Mouse (Mus musculus) ES-CJ7 (cell line): Measurements from ENCODE around the gene Cdc34.
A peak's percentile ranks its signal among the peaks of the same experiment; 100 is the strongest.
"Not testable (repeated sequence)": the region's sequence is repeated elsewhere in the genome, so short reads cannot be mapped to it uniquely, and the experiment has no call there.

Experiments
- DNase-seq: peaks from one replicate; pipeline ENCODE4 v3.0.0; 2011; ENCODE audit warnings: low read depth, low spot score

Gene Cdc34

DNA sequence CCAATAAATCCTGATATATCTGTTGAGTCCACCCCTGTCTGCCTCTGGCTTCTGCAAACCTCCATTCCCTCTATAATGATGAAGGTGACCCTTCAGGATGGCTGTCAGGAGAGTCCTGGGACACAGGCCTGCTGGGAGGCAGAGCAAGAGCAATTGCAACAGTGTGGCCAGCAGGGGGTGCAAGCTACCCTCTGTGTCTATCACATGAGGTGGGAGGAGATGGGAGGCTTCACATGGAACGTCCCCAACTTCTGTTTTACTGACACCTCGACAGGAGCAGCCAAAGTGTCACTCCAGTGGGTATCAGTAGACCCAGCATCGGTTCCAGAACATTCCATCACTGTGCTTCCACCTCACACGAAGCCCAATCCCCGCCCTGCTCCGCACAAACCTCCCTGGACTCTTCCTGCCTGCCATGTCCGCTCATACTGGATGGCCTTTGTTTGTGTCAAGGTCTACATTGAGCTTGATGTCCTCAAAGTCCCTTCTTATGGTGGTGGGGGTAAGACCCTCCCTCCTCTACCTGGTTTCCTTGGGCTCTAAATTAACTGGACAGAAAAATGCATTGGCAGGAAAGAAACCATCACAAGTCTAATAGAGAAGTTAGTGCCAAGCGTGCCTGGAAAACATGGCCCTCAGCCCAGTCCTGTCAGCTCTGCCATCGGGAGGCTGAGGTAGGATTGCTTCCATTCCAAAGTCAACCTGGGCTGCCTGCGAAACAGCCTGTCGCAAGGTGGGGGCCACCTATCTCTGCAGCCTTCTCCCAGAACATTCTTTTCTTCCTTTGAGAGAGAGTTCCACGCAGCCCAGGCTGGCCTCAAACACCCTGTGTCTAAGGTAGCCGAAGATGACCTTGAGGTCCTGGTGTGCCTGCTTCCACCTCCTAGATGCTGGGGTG lies 13.5 kb downstream of the Cdc34 start:
- peak; percentile 85 for DNase-seq

- DNase-seq: no peak
Observed at GRCm38 (mm10) chr10:79696129-79696651, 14.2 kb downstream of the Cdc34 start.

DNA sequence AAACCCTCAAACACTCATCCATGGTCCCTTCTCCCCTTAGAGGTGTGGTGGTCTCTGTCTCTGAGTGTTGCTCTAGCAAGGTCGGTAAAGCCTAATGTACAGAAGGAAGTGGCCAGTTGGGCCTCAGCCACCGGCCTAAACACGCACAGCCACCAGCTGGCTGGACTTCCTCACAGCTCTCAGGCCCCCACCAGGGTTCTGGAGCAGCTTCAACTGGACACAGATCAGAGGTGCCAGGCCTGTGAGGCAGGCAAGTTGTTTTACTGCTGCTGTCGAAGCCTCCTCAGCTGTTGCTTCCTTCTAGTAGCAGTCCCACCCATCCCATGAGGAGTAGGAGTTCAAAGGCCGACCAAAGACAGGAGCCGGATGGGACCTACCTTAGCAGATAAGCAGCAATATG lies 15.9 kb downstream of the Cdc34 start:
- no peak for DNase-seq

DNA sequence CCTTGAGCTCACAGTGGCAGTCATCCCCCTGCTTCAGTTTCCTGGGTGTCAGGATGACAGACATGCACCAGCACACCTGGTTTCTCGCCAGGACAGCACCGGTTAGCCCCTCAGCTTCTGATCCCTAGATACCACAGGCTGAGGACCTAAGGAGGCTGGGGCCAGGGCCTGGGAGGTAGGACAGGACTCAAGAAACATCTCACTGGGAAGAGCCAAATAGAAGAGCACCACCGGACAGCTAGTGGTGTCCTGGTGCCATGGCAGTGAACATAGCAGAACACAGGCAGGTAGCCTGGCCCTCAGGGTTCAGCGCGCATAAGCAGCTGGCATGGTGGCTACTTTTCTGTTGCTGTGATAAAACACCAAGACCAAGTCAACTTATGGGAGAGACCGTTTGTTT lies 16.5 kb downstream of the Cdc34 start:
- no peak for DNase-seq

DNA sequence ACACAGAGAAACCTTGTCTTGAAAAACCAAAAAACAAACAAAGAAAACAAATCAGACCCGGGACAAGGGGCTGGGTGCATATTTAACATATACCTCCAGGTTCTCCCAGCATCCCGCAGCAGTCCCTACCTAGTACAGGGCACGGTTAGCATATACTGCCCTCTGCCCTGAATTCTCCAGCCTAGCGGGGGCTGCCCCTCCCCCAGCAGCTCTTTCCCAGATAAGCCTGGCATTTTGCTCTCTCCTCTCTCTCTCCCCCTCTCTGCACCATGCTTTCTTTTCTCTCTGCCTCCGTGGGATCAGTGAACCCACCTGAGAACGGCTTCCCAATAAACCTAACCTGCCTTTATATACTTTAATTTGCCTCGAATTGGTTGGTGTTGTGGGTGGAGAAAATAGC lies 18.7 kb downstream of the Cdc34 start:
- no peak for DNase-seq

DNA sequence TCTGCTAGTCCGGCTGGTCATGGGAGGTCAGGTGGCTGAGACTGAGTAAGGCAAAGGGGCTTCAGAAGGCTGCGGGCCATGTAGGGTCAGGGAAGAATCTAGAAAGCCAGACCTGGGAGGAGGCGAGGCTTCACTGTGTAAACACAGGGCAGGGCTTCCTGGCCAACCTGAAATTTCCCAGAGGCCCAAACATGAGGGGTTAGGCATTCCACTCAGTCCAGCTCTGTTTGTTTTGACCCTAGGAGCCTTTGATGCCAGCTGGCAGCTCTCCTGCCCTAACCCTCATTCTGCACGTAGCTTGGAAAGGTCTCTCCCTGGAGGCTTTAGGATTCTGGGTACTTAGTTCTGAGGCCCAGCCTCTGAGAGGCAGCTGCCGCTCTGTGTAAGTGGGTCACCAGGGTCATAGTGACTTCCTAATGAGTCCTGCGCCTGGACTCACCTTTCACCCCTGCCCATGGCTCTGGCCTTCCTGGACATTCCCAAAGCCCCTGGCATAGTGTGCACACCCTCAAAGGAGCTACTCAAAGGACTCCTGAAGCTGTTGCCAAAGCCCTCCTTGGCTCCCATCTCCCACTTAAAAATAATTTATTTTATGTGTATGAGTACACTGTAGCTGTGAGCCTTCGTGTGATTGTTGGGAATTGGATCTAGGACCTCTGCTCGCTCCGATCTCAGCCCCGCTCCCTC lies 19.6 kb downstream of the Cdc34 start:
- no peak for DNase-seq

GRCm38 (mm10) chr10:79702970-79703369 lies 21.0 kb downstream of the Cdc34 start:
- not testable (repeated sequence) for DNase-seq

DNA sequence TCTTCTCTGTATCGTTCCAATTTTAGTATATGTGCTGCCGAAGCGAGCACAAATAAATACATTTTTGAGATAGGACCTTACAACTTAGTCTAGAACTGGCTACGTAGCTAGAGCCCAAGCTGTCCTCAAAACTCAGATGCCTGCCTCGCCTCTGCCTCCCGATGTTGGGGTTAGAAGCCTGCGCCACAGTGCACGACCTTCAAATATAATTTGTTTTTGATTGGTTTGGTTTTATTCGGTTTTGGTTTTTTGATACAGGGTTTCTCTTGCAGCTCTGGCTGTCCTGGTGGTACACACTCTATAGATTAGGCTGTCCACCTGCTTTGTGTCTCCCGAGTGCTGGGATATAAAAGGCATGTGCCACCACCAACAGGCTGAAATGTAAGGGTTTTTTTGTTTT lies 21.5 kb downstream of the Cdc34 start:
- no peak for DNase-seq

- DNase-seq: peak; percentile 99
Observed at GRCm38 (mm10) chr10:79704065-79704969, 22.3 kb downstream of the Cdc34 start, which contains the start of gene Bsg. Gene Bsg, plus strand, starts transcription at chr10:79704491.

- no peak for DNase-seq
Observed at GRCm38 (mm10) chr10:79704970-79705360, 23.0 kb downstream of the Cdc34 start.

GRCm38 (mm10) chr10:79705951-79706350 lies 24.0 kb downstream of the Cdc34 start:
- DNase-seq: no peak

DNA sequence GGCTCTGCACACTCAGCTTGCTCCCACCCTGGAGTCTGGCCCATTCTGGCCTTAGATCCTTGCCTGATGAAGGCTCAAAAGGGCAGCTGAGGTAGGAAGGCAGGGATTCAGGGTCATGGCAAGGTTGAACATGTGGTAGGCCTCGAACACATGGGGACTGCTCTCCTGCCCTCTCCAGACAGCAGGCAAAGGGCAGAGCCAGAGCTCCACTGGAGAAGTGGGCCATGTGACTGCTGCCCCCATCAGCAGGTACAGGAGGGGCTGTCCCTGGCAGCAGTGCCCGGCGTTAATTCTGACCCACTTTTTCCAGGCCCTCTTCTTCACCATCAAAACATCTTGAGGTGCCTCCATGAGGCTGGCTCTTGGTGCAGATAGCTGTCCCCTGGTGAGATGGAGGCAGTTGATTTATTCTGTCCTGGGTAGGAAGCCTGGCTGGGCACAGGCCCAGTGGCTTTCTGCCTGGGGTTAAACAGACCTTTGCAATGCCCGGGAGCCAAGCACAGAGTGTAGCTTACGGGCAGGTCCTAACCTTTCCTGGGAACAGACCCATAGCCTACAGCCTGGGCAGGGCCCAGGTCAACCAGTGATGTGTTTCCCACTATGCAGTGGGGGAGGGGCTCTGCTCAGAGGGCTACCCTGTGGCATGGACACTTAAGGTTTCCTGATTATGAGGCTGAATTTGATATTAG lies 24.6 kb downstream of the Cdc34 start:
- DNase-seq: no peak

- no peak for DNase-seq
Observed at GRCm38 (mm10) chr10:79707162-79707561, 25.2 kb downstream of the Cdc34 start.

DNA sequence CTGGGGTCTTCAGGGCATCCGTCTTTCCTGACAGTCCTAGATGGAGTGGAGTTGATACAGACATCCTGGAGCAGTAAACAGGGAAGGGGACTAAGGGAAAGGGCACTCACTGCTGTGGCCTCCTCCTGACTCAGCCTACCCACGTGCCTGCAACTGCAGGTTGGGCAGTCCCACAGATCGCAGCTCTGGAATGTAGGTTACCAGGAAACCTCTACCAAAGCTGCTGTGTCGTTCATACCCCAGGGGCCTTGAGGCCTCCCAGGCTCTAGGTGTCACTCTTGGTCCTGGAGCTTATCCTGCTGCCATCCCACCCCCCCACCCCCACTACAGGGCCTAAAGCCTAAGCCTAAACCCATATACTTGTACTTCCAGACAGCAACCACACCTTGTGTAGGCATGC lies 25.8 kb downstream of the Cdc34 start:
- peak; percentile 79 for DNase-seq

- DNase-seq: no peak
Observed at GRCm38 (mm10) chr10:79708668-79709067, 26.7 kb downstream of the Cdc34 start.

GRCm38 (mm10) chr10:79709307-79709706 lies 27.3 kb downstream of the Cdc34 start:
- DNase-seq: no peak

GRCm38 (mm10) chr10:79712029-79712428 lies 30.0 kb downstream of the Cdc34 start:
- DNase-seq: peak; percentile 75

DNA sequence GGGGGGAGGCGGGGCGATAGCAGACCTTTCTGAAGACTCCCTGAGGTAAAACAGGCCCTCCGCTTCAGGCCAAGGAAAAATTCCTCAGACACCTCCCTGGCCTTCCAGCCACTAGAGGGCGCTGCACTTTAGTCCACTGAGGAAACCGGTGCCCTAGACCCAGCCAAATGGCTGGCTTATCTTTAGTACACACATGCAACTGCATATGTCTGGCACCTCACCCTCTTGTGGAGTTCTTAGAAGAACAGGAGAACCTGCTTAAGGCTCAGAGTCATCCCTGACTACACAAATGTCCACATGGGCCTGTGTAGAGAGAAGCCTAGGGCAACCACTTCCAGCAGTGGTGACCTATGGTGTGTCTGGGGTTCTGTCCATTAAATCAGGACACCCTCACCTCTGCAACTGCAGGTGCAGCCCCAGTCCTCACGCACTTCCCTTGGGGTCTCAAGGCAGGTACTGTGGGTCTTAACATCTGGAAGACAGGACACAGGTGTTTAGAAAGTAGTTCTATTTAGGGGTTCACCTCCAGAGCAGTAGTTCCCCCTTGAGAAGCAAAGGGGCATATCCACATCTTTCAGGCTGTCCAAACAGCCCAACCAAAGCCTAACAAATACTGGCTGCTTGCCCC lies 30.6 kb downstream of the Cdc34 start:
- peak; percentile 86 for DNase-seq

DNA sequence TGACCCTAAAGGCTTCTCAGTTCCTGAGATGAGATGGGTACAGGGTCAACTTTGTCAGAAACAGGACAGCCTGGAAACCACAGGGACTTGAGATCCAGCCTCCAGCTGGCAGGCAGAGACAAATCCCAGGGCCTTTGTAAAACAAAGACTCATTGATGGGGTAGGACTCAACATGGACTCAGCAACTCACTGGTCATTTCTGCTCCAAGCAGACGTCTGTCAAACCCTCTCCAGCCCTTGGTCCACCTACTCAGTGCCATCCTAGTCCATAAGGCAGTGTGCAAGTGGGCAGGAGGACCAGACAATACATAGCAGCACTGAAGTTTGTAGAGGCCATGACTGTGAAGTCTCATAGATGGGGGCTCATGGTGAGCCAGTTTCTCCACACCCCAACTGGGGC lies 31.2 kb downstream of the Cdc34 start:
- DNase-seq: no peak

DNA sequence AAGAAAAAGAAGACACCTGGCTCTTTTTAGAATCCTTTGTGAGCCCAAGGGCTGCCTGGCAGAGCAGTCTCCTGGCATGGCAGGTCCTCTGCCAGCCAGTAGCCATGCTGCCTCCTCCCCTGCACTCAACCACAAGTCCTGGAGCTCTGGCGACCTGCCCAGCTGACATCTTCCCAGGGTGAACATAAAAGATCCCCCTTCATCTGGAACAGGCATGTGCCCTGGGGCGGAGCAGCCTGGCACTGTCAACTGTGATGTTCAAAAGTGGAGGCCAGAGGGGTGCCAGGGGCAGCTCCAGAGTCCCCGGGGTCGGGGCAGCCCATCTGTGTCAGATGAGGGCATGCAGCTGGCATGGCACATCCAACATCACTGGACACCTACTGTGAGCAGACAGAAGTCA lies 33.0 kb downstream of the Cdc34 start:
- no peak for DNase-seq
